Mouse (Mus musculus) granulocyte monocyte progenitor cell, adult 5-6 weeks (primary cell): ENCODE measurements at regions not wholly inside any gene's neighbourhood (a gene's known extent, or its start where the extent isn't known, plus 50 kb on each side); places are given as distances from the start of the nearest gene placed in this dataset.
"Not testable (repeated sequence)": the region's sequence is repeated elsewhere in the genome, so short reads cannot be mapped to it uniquely, and the experiment has no call there.

ENCODE experiments used
- ATAC-seq: replicated peaks from 2 replicates; pipeline ENCODE4 v1.8.0; 2016; ENCODE audit warnings: mild to moderate bottlenecking, moderate TSS enrichment, inconsistent platforms; ENCODE audit not compliant: poor library complexity, severe bottlenecking

GRCm38 (mm10) chr17:81319605-81320004 lies 122.0 kb upstream of the Gm11096 start:
- ATAC-seq = no peak

GRCm38 (mm10) chr17:81316655-81317054 lies 124.9 kb upstream of the Gm11096 start:
- ATAC-seq = no peak

- ATAC-seq = peak; percentile 56; the same call in 1 of the 2 replicates
Measured at GRCm38 (mm10) chr17:81305880-81306279, 135.7 kb upstream of the Gm11096 start.

- ATAC-seq = no peak
Measured at GRCm38 (mm10) chr17:81304574-81304973, 137.0 kb upstream of the Gm11096 start.

GRCm38 (mm10) chr17:81302490-81302889 lies 139.1 kb upstream of the Gm11096 start:
- no peak for ATAC-seq

- no peak for ATAC-seq
Measured at GRCm38 (mm10) chr17:81291829-81292228, 149.7 kb upstream of the Gm11096 start.

GRCm38 (mm10) chr17:81282543-81282942 lies 159.0 kb upstream of the Gm11096 start:
- ATAC-seq = no peak

- ATAC-seq = no peak
Measured at GRCm38 (mm10) chr17:81270235-81270634, 171.3 kb upstream of the Gm11096 start.

- no peak for ATAC-seq
Measured at GRCm38 (mm10) chr17:81261957-81262356, 179.6 kb upstream of the Gm11096 start.

GRCm38 (mm10) chr17:81260036-81260435 lies 181.5 kb upstream of the Gm11096 start:
- ATAC-seq = no peak

- ATAC-seq = no peak
Measured at GRCm38 (mm10) chr17:81256106-81256505, 185.5 kb upstream of the Gm11096 start.

GRCm38 (mm10) chr17:81250748-81251147 lies 185.9 kb upstream of the Thumpd2 start:
- ATAC-seq = no peak

GRCm38 (mm10) chr17:81246156-81246555 lies 181.3 kb upstream of the Thumpd2 start:
- no peak for ATAC-seq

- not testable (repeated sequence) for ATAC-seq
Measured at GRCm38 (mm10) chr17:81231771-81232170, 166.9 kb upstream of the Thumpd2 start.

GRCm38 (mm10) chr17:81225281-81225680 lies 160.4 kb upstream of the Thumpd2 start:
- no peak for ATAC-seq

GRCm38 (mm10) chr17:81221436-81221835 lies 156.6 kb upstream of the Thumpd2 start:
- no peak for ATAC-seq

- no peak for ATAC-seq
Measured at GRCm38 (mm10) chr17:81214844-81215243, 150.0 kb upstream of the Thumpd2 start.

GRCm38 (mm10) chr17:81212043-81212442 lies 147.2 kb upstream of the Thumpd2 start:
- no peak for ATAC-seq

- no peak for ATAC-seq
Measured at GRCm38 (mm10) chr17:81210389-81210788, 145.5 kb upstream of the Thumpd2 start.

- peak; percentile 79 for ATAC-seq
Measured at GRCm38 (mm10) chr17:81209323-81209722, 144.4 kb upstream of the Thumpd2 start.

GRCm38 (mm10) chr17:81201052-81201451 lies 136.2 kb upstream of the Thumpd2 start:
- ATAC-seq = no peak

- no peak for ATAC-seq
Measured at GRCm38 (mm10) chr17:81194006-81194405, 129.1 kb upstream of the Thumpd2 start.

GRCm38 (mm10) chr17:81193230-81193871 lies 128.5 kb upstream of the Thumpd2 start:
- peak; percentile 83 for ATAC-seq
